Mouse (Mus musculus) cerebellum, postnatal 36 days (tissue): ENCODE data around the gene Smyd3.
"Not testable (repeated sequence)": the region's sequence is repeated elsewhere in the genome, so short reads cannot be mapped to it uniquely, and the experiment has no call there.

Experiments
- DNase-seq, 2 experiments: peaks; one replicate each; pipeline ENCODE4 v3.0.0; 2021 to 2022; ENCODE audit warnings: mixed read lengths in 2 of 2

The Smyd3 gene

GRCm38 (mm10) chr1:179162752-179163151, 355.1 kb downstream of the Smyd3 start:
- DNase-seq: not testable (repeated sequence)

GRCm38 (mm10) chr1:179161947-179162346, 355.9 kb downstream of the Smyd3 start:
- DNase-seq: no peak

GRCm38 (mm10) chr1:179160697-179161096, 357.1 kb downstream of the Smyd3 start:
- no peak for DNase-seq

- no peak for DNase-seq
Observed at GRCm38 (mm10) chr1:179152376-179152775, 365.5 kb downstream of the Smyd3 start.

- no peak for DNase-seq
Observed at GRCm38 (mm10) chr1:179151275-179151674, 366.6 kb downstream of the Smyd3 start.

GRCm38 (mm10) chr1:179149468-179150140, 368.2 kb downstream of the Smyd3 start:
- DNase-seq: no peak

GRCm38 (mm10) chr1:179146730-179147167, 371.1 kb downstream of the Smyd3 start:
- DNase-seq: no peak

- no peak for DNase-seq
Observed at GRCm38 (mm10) chr1:179143154-179143832, 374.5 kb downstream of the Smyd3 start.

GRCm38 (mm10) chr1:179142177-179142576, 375.7 kb downstream of the Smyd3 start:
- peak; percentile 62 to 79 for DNase-seq

GRCm38 (mm10) chr1:179141071-179141650, 376.7 kb downstream of the Smyd3 start:
- DNase-seq: no peak

- no peak for DNase-seq
Observed at GRCm38 (mm10) chr1:179137145-179137477, 380.7 kb downstream of the Smyd3 start.

GRCm38 (mm10) chr1:179136461-179137144, 381.2 kb downstream of the Smyd3 start:
- DNase-seq: peak; percentile 70 to 72

- DNase-seq: no peak
Observed at GRCm38 (mm10) chr1:179129995-179130394, 387.8 kb downstream of the Smyd3 start.

- DNase-seq: no peak
Observed at GRCm38 (mm10) chr1:179126287-179126686, 391.6 kb downstream of the Smyd3 start.

GRCm38 (mm10) chr1:179122476-179123229, 395.2 kb downstream of the Smyd3 start:
- peak; percentile 72 to 76 for DNase-seq

- DNase-seq: no peak
Observed at GRCm38 (mm10) chr1:179120217-179120966, 397.4 kb downstream of the Smyd3 start.

GRCm38 (mm10) chr1:179118673-179119072, 399.2 kb downstream of the Smyd3 start:
- DNase-seq: no peak

GRCm38 (mm10) chr1:179116729-179117663, 400.8 kb downstream of the Smyd3 start:
- DNase-seq: no peak

GRCm38 (mm10) chr1:179114833-179115495, 402.9 kb downstream of the Smyd3 start:
- no peak for DNase-seq

- DNase-seq: no peak
Observed at GRCm38 (mm10) chr1:179114385-179114784, 403.5 kb downstream of the Smyd3 start.
